Mouse (Mus musculus) layer of hippocampus, adult 18-20 months (tissue): ENCODE measurements at regions not wholly inside any gene's neighbourhood (a gene's known extent, or its start where the extent isn't known, plus 50 kb on each side); places are given as distances from the start of the nearest gene placed in this dataset.

Source experiments
- DNase-seq, 2 experiments: peaks; one replicate each; pipeline ENCODE4 v3.0.0; 2022; ENCODE audit warnings: low spot score in 2 of 2

DNA sequence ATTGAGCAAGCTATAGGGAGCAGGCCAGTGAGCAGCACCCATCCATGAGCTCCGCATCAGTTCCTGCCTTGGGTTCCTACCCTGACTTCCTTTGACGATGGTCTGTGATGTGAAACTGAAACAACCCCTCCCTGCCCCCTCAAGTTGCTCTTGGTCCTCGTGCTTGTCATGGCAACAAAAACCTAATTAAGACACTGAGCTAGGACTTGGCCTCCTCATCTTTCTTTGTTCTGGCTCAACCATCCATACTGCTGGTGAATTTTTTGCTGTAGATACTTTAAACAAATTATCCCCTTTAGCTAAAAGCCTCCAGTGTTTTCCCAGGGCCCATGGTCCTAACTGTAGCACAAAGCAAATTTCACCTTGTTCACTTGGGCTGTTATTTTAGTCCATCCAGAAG lies 129.9 kb upstream of the Peli2 start:
- DNase-seq, result no peak

DNA sequence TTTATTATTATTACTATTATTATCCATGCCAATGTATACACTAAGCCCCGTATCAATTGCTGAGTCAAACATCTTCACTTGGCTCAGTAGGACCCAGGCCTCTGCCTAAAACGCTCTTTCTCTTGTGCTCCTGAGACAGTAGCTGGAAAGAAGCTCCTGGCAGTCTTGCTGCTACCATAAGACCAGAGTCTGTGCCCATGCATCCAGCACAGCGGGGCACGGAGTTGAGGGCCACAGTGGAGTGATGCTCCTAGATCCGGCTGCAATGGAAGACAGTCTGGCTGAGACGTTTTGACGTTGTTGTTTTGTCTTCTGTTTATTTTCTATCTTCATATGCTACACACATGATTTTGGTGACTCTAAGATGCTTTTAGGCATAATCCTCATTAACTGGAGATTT lies 129.1 kb upstream of the Peli2 start:
- no peak for DNase-seq

DNA sequence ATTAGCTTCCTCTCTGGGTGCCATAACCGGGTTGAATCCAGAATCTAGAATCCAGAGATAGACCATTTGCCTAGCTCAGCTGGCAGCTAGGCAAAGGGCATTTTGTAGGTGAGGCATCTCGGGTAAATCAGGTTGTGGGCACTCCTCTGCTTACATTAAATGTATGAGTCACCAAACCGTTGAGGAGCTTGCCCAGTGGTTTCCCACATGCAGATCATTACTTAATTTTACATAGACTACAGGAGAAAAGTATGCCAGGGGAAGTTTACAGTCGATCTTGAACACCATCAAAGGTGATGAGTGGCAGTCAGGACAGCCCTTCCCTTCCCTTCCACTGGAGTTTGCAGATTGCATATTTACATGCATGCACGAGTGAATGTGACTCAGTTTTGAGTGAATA lies 128.5 kb upstream of the Peli2 start:
- no peak for DNase-seq

DNA sequence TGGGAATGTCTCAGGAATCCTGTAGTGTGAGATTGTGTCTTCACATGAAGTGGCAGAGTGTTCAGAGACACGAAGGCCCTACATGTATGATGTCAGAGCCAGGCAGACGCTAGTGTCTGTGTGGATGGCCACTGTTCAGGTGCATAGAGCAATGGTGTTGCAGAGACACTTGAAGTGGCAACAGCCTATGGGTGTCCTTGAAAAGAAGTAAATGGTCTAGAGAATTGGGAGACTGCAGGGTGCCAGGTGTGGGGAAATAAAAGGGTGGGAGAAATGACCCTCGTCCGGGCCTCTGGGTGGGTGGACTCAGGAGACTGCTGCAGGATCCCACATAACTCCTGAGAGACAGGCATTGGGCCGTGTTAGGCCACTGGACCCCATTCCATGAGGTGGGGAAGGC lies 127.8 kb upstream of the Peli2 start:
- no peak for DNase-seq

DNA sequence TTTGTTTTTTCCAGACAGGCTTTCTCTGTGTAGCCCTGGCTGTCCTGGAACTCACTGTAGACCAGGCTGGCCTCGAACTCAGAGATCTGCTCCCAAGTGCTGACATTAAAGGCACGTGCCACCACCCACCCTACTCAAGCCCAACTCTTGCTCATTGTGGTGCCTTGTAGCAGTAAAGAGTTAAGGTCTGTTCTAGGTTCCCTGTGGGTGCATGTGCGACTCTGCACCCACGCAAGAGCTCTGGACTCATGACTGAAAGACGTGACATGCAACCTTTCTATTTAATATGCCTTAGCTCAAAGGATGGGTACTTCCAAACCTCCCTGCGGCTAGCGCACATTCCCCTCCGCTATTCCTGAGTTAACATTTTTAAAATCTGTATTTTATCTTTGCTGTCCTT lies 121.7 kb upstream of the Peli2 start:
- DNase-seq, result no peak

DNA sequence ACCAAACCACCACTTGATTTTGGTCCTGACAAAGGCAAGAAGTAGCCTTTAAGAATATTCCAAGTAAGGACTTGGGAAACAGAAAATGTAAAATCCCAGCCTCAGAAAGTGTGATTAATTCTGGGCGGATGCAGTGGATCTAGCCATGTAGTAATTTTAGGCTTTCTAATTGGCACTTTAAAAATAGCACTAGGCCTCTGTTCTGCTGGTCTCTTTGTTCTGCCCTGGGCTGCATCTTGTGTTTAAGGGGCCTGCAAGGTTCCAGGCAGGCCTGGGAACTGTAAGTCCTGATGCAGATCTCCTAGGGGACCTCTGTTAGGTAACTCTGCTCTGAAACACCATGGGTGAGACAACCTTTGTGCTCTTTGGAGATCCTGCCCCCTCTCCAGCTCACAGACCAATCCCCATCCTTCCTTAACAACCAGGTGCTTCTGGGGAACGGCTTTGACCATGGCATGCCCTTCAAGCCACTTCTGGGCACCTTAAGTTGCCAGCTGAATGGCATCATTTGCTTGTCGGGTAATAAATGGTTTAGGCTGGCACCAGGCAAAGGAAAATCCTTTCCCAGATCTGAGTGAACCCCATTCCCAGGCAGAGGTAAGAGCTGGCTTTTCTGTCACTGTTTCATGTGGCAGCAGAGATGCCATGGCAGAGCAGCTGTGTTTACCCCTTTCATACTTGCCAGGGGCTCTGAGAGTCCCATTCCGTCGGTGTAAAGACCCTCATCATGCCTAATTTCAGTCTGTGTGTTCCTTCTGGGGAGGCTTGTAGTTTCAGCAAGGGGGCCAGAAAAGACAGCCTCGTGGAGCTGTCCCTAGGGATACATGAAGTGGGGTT lies 115.3 kb upstream of the Peli2 start:
- DNase-seq, result no peak

DNA sequence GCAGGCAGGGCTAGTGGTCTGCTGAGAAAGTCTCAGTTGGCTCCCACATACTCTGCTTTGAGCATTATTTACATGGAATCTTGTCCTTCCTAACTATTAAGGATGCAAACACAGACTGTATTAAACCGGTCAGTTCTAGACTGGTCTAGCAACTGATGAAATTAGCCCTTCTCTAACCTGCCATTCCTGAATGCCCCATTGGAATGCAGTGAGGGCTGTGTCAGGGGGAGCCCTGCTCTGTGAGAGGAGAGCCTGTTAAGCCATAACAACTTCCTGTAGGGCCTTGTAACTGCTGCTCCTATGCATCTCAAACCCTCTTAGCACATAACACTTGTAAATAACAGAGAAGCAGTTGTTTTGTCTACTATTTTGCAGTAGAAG lies 114.7 kb upstream of the Peli2 start:
- no peak for DNase-seq

DNA sequence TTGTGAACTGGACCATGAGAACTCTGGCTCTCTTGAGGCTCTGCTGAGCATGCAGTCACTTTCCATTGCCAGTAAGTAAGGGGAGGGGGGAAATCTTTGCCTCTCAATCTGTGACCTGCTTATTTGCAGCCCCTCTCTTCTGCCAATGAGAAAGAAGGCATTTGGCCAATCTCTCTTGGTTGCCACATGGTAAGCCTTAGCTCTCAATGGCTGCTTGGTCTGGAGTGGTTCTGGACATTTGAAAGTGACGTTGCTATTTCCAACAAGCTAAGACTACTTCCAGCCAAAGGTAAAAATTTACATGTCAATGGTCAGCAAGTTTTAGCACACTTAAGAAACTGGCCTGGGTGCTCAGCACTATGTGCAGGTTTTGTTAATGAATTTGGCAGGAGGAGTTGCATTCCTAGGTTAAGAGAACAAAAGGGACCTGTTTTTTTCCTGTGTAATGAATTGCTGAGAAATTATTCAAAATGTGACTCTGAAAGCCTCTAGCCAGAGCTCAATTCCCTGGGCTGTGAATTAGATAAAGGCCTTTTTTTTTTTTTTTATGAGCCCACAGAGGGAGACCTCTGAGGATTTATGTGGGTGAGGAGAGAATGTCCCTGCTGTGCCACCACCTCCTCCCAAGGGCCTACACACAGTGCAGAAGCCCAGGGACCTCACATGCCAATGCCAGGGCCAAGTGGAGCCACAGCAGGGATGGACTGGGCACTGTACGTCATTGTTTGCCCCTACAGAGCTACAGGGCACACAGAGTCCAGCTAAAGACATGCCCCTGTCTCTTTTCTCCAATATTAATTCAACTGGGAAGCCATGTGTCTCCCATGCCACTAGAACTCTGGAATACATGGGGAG lies 108.0 kb upstream of the Peli2 start:
- DNase-seq, result peak in 1 of 2 experiments; percentile 37

DNA sequence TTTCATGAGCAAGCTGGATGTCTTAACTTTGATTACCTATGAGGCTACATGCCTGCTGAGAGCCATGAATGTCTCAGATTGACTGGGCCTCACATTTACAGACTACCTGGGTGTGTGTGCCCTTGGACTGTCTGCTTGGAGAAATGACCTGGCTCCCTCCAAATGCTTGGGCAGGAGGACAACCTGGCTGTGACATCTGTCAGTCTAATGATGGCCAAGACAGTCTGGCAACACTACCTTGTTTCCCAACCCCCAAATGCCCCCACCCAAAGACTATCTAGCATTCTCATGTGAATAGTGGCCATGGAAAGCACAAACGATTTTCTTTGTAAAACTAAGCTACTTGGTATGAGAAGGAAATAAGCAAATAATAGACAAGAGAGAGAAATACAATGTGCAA lies 107.2 kb upstream of the Peli2 start:
- DNase-seq, result no peak

DNA sequence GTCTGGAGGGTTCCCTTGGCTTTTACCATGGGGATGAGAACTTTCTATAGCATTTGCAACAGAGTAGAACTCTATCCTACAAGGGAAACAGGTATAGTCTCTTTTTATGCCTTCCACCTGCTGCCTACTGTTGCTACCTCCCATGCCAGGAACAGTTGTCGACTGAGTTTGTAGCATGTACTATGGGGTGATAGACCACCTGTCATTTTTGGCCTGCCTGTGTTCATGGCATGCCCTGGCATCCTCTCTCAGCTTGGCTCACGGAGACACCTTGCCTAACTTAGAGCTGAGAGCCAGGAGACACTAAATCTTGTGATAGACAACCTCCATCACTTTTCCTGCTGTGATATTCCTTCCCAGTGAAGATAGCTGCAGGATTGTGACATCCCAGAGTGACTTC lies 105.8 kb upstream of the Peli2 start:
- DNase-seq, result no peak

DNA sequence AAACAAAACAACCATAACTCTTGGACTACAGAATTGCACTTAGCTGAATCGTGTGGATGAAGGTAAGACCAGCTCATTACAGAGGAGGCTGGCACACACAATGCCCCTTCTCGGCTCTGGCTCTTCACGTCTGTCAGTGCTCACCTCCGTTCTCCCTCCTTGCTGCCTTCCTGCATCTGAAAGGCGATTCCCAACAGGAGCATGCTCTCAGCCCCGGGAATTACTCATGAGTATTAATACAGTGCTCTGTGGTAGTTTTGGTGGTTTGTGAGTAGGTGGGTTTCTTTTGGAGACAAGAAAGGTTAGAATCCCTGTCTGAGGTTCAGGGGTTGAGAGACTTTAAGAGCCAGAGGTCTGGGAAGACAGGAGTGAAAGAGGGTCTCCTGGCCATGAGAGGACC lies 102.7 kb upstream of the Peli2 start:
- DNase-seq, result no peak

DNA sequence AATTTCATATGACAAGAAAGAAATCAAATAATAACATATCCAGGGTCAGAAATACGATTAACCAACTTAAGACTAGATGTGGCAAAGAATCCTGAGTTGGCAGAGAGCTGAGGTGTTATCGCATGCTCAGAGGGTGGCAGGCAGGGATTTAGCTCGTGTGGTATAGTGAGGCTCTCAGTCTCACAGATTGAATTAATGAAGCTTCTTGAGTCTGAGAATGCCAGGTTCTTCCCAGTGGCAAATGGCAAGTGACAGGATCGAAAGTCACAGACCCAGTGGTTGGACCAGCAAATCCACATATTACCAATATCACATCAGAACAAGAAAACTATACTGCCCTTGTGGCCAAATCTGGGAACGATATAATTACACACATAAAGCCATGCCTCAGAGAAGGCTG lies 101.3 kb upstream of the Peli2 start:
- no peak for DNase-seq

GRCm38 (mm10) chr14:48022271-48022670 lies 98.4 kb upstream of the Peli2 start:
- DNase-seq, result no peak

DNA sequence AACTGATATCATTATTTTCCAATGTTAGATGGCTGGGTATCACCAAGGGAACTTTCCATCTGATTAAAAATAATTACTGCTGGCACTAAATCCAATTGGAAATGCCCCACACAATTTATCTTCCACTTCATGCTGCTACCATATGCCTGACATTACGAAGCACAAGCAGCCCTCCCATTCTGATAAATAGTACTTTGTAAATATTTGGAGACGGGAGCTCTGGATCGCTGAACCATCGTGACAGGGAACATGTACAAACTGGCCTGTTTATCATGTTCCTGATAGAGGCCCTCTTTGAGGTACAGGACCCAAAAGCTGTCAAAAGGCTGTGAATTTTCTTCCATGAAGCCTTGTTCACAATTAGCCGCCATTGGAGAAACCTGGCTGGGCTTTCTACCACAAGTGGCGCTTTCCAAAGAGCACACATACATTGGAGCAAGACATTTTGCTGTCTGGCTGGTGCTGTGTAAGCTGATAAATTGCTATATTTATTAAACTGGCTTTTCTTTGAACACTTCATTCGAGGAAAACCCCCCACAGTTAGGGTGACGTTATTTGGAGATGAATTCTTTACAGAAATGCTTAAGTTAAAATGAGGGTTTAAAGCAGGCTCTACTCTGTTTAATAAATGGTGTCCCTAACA lies 96.5 kb upstream of the Peli2 start:
- DNase-seq, result peak in 1 of 2 experiments; percentile 24

DNA sequence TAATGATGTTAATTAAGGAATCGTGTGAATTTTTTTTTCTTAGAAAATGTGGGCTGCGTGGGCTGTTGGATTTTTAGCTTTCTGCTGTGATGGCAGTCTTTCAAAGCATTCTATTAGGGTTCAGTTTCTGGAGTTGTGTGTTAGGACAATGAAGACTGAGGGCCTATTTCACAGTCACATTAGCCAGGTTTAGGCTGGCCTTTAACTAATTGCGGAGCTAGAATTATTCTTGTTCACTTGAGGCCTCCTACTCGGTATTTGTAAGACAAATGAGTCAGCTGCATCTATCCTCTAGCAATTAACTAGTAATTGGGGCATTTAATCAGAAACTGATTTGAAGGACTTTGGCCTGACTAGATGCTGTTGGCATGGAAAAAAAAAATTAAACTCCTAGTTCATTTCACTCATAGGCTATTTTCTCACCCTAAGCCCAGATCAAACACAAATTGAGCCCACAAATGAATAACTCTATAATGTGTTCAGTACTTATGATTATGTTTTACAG lies 81.3 kb upstream of the Peli2 start:
- no peak for DNase-seq

DNA sequence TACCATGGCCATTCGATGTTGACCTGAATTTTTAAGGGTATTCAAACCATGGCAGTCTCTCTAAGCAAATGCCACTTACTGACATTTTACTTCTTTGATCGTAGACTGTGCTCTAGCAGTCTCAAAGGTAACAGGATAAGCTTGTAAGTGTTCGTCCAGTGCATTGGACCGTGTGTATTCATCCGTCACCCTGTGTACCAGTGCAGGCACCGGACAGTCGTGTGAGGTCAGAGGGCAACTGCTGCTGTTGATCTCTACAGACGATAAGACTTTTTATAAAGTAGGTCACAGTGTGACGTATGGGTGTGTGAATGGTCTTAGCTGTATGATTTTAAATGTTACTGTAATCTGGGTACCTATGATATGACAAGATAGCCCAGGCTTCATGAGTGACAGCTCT lies 74.5 kb upstream of the Peli2 start:
- DNase-seq, result no peak

GRCm38 (mm10) chr14:48046831-48047230 lies 73.8 kb upstream of the Peli2 start:
- DNase-seq, result no peak

DNA sequence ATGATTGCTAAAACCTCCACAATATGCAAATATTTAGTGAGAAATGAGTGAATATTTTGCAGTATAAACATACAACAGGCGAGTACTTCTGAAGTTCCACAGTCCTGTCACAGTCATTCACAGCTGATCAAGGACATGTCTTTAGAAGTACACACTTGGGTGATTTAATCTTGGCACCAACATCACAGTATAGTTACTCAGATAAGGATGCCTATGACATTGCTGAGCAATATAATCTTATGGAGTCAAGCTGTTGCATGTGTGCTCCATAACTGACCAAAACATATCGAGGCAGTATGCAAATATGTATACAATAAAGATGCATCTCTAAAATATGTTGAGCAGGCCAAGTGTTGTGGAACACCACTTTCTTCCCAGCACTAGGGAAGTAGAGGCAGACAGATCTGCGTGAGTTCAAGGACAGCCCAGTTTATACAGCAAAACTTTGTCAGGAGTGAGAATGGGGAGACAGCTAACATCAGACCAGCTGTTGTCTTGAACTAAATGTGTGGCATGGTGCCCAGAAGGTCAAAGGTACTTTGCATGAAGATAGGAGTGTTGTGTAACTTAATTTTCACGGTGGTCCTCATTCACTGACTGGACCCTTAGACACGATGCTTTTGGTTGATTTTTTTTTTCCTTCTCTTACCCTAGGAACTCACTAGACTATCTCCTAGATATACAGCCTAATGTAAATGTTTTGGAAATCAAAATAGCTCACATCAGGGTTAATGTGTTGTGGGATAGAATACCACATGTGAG lies 70.7 kb upstream of the Peli2 start:
- no peak for DNase-seq

GRCm38 (mm10) chr14:48050460-48050760 lies 70.2 kb upstream of the Peli2 start:
- no peak for DNase-seq

- no peak for DNase-seq
These were observed 68.7 kb upstream of the Peli2 start for GRCm38 (mm10) chr14:48051971-48052370.

DNA sequence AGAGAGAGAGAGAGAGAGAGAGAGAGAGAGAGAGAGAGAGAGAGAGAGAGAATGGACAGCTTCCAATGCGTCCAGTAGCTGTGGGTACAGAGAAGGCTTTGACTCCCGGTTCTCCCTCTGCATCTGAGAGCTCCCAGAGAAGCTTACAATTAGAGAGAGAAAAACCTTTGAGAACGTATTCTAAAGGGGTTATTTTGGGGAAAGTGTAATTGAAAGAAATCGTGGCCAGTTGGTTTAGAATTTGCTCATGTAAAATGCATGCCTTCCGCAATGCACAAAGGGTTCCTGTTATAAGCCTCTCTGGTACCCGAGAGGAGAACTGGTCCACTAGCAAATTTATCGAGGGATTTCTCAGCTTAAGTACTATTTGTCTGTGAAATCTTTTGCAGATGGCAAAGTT lies 68.2 kb upstream of the Peli2 start:
- peak in 1 of 2 experiments; percentile 34 for DNase-seq
